Mouse (Mus musculus): ENCODE measurements around the gene Gpr152.
A peak's percentile ranks its signal among the peaks of the same experiment; 100 is the strongest.

The Gpr152 gene

GRCm38 (mm10) chr19:4139446-4139845, at the start of gene Gpr152:
Gene Gpr152, plus strand, starts transcription at chr19:4139787.
- DNase-seq: no peak

- no peak for DNase-seq
These were observed 49.1 kb upstream of the Gpr152 start for GRCm38 (mm10) chr19:4090446-4090845.

GRCm38 (mm10) chr19:4091383-4091782, 48.2 kb upstream of the Gpr152 start:
- no peak for DNase-seq

- no peak for DNase-seq
These were observed 46.8 kb upstream of the Gpr152 start for GRCm38 (mm10) chr19:4092750-4093149.

GRCm38 (mm10) chr19:4093772-4094171, 45.8 kb upstream of the Gpr152 start:
- DNase-seq: no peak

- DNase-seq: no peak
These were observed 45.2 kb upstream of the Gpr152 start for GRCm38 (mm10) chr19:4094348-4094747.

- no peak for DNase-seq
These were observed 44.7 kb upstream of the Gpr152 start for GRCm38 (mm10) chr19:4094774-4095303.

GRCm38 (mm10) chr19:4095802-4096201, 43.8 kb upstream of the Gpr152 start:
- DNase-seq: no peak

- peak; percentile 100 for DNase-seq
These were observed 42.7 kb upstream of the Gpr152 start, which contains the start of gene Cdk2ap2 for GRCm38 (mm10) chr19:4096642-4097440. Gene Cdk2ap2, plus strand, starts transcription at chr19:4097182.

- DNase-seq: peak; percentile 88
These were observed 42.2 kb upstream of the Gpr152 start for GRCm38 (mm10) chr19:4097441-4097825.

- peak; percentile 39 for DNase-seq
These were observed 41.2 kb upstream of the Gpr152 start for GRCm38 (mm10) chr19:4098426-4098825.

- DNase-seq: peak; percentile 97
These were observed 40.5 kb upstream of the Gpr152 start for GRCm38 (mm10) chr19:4099056-4099455.

- DNase-seq: peak; percentile 89
These were observed 39.5 kb upstream of the Gpr152 start, which contains the start of gene Pitpnm1 for GRCm38 (mm10) chr19:4099837-4100717. Gene Pitpnm1, plus strand, starts transcription at chr19:4099998.

GRCm38 (mm10) chr19:4100718-4101261, 38.8 kb upstream of the Gpr152 start:
- DNase-seq: peak; percentile 66

- DNase-seq: no peak
These were observed 38.1 kb upstream of the Gpr152 start for GRCm38 (mm10) chr19:4101466-4101865.

GRCm38 (mm10) chr19:4102049-4102448, 37.5 kb upstream of the Gpr152 start:
- DNase-seq: no peak

- DNase-seq: no peak
These were observed 37.0 kb upstream of the Gpr152 start for GRCm38 (mm10) chr19:4102626-4103025.

GRCm38 (mm10) chr19:4103294-4103693, 36.3 kb upstream of the Gpr152 start:
- no peak for DNase-seq

- DNase-seq: no peak
These were observed 35.8 kb upstream of the Gpr152 start for GRCm38 (mm10) chr19:4103792-4104191.

- DNase-seq: no peak
These were observed 34.9 kb upstream of the Gpr152 start for GRCm38 (mm10) chr19:4104675-4105194.

- no peak for DNase-seq
These were observed 32.9 kb upstream of the Gpr152 start for GRCm38 (mm10) chr19:4106654-4107053.

GRCm38 (mm10) chr19:4108535-4108934, 31.1 kb upstream of the Gpr152 start:
- DNase-seq: no peak
